Mouse (Mus musculus) A20 (cell line): Measurements from ENCODE around the gene Tmem214.

ENCODE experiments used
- DNase-seq: peaks from one replicate; pipeline ENCODE4 v3.0.0-alpha.2; 2011; ENCODE audit warnings: low read depth, low spot score

The Tmem214 gene

DNA sequence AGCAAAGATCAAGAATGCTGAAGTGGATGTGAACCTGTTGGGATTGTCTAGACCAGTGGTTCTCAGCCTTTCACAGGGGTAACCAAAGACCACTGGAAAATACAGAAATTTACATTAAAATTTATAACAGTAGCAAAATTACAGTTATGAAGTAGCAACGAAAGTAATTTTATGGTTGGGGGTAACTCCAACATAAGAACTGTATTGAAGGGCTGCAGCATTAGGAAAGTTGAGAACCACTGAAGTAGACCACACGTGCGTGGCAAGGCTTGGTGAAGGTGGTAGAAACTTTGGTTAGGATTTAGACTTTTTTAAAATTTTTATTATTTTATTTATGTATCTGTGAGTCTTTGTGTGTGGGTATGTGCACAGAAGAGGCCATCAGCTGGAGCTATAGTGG is at the start of gene Tmem214:
Gene Tmem214, plus strand, starts transcription at position 301 of the 400 bp plus-strand sequence.
- DNase-seq: no peak

DNA sequence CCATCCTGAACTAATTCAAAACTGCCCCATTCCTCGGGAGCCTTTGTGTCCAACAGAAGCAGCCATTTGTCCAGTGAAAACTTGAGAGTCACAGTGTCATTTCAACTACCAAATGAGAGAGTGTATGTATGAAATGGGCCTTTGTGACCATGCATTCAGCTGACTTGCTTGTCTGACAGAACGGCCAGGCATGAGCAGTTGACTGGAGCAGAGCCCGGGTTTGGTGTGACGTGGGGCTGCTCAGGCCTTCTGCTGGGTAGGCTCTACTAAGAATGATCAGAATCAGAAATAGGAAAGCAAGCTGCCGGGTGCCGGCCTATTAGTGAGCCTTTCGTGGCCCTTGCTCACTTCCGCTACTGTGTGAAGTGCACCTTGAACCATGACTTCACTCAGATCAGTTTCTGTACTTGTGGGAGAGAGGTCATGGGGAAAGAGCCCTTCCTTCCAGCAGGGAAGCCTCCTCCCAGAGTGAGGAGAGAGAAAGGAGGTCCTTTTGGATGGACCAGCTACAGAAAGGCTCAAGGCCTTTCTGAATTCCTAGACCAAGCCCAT is 49.0 kb upstream of the Tmem214 start:
- DNase-seq: no peak

DNA sequence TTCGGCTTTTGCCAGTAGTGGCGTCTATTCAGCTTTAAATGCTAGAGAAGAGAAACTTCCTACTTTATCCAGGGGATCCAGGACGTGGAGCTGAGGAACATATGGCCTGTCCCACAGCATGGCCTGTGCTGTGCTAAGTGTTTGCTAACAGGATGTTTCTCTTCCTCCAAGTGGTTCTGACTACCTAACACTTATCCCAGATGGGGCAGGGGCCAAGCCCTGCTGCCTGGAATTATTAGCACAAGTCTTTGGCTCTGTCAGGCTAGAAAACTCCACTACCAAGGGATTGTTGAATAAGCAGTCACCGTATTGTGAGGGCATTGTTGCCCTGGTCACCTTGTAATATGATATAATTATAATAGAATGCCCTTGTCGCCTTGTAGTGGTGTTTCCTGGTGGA is 45.1 kb upstream of the Tmem214 start:
- no peak for DNase-seq

DNA sequence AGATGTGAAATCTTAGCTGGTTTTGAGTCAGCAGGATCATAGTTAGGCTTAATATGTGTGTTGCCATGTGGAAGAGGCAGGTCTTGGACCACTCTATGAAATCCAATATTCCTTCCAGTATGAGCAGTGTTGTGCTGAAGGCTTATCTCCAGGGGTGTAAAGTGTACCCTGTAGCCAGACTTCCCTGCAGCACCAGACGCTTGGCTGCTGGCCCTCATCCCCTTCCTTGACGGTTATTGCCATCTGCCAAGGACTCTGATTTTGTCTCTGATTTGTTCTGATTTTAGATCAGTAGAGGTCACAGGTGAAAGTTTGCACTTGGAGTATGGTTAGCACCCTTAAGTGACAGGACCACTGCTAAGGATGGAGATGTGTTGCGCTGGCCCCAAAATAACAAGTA is 44.7 kb upstream of the Tmem214 start:
- no peak for DNase-seq

DNA sequence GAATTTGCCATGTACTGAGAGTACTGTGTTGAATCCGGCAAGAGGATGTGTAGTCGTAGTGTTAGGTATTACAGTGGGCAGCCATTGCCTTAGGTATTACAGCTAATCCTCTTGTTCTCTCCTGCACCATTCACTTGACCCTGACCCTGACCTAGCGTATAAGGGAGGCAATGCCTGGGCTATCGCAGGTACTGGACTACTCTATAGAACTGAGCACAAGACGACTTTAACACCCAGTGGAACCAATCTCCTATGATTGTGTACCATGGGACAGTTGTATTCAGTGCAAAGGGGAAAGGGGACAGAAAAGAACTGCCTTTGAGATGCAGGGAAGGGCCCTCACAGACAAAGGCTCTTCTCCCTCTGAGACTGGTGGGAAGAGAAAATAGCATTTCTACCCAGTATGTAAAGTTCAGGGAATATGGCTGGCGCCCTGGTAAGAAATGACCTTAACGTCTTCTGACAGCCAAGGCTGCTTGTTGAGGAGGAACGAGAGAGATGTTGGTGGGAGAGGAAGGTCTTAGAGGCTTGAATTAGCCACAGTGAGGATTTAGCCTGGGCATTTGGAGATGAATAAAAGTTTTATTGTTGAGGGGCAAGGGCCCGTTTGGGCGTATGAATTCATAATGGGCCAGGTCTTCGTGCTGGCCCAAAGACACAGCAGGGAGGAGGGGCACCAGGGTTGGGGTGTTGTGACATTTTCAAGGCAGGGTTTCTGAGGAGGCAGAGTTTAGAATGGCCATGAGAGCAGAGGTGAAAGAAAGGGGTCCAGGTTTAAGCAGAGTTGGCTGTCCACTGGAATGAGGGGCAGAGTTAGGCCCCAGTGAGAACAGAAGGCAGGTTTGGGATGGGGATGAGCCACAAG is 43.5 kb upstream of the Tmem214 start:
- DNase-seq: no peak

DNA sequence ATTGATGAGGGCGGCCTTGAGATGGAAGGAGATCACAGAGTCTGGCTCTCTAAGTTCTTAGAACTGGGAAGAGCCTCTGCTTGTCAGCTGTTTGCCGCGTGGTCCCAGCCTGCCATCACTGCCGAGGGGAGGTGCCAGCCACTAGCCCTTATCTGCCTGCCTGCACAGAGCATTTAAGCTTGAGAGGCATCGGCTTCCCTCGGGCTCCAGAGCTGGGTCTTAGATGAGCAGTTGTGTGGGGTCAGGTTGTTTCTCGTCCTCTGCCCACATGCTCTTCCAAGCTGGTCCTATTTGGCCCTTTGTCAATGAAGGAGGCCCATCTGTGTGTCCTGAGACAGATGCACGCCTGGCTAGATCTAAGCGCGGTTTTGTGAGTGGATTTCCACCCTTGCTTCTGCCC is 42.6 kb upstream of the Tmem214 start:
- no peak for DNase-seq

DNA sequence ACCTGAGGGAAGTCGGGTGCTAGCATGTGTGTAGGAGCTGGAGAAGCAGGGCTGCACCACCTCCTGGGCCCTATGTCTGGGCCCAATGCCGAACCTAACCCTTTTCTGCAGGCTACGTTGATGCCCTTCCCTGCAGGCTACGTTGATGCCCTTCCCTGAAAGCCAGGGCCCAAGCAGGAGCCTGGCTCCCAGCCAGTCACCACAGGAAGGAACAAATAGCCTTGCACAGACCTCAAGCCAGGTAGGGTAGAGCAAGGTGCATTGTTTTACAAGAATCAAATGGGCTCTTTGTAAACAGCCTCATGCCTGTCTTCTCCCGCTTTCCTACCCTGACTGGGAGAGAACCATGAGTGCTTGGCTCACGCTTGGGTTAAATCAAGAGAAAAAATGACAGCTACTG is 42.0 kb upstream of the Tmem214 start:
- DNase-seq: no peak

DNA sequence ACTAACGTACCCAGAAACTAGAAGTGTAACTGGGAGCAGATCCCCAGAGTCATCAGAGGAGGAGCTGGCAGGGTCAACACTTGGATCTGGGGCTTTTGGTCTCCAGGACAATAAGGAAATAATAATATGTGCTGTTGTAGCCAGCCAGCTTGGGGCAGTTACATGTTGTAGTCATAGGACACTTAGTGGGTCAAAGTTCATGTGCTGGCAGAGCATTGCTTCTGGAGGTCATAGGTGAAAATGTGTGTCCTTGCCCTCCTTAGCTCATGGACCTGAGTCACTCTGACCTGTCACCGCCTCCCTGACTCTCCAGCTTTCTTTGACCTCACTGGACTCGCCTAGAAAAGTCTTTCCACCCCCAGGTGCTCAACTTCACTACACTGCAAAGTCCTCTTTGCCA is 34.4 kb upstream of the Tmem214 start:
- no peak for DNase-seq

DNA sequence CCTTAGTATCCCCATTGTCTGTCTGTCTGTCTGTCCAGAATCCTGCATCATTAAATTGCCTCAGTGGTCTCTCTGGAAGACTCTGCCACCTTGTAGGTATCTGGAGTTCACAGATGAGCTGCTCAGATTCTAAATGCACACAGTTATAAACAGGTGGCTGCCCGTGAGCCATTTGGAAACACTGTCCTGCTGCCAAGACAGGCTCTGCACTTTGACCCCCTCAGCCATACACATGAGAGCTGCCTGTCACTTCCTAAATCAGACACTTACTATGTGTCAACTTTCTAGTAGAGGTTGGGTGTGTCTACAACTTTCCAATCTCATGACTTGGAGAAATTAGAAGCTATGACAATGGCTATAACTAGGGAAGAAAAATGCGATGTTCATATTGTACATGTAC is 28.1 kb upstream of the Tmem214 start:
- DNase-seq: no peak

DNA sequence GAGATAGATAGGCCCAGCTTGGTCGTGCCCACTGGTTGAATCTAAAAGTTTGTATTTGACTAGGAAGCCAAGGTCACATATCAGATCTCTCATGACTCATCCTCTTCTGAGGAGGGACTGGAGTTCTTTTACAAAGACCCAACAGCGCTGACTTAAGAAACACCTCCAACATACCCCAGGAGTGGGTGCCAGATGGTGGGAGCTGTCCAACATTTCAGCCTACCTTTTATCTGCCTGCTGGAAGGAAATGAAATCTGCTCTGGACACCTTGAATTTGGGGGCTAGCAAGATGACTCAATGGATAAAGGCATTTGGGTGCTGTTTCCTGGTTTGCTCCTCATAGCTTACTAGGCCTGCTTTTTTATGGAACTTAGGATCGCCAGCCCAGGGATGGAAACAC is 25.9 kb upstream of the Tmem214 start:
- no peak for DNase-seq

DNA sequence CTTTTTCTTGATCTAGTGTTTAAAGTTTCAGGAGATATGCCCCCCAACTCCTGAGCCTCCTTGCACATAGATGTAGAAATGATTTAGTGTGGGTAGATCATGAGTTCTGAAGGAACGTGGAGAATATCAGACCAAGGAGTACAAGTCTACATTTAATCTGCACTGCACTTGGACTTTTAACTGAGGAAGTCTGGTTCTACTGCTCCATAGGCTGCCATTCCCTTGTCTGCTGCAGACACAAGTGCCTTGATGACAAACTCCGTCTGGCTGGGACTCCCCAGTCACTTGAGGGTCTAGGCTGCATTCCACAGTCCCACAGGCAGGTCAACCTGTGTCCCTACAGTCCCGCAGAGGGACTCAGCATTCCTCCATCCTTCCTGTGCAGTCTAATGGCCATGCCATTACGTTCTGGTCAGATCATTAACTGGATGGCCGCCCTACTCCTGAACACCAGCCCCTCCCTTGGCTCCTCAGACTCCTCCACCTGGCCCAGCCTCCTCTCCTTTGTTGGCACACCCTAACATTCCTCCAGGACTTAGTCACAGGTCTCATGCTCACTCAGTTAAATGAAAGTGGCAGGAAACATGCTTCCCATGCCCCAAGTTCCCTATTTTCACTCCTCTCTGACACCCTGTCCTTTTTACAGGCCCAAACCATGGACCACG is 17.8 kb upstream of the Tmem214 start:
- DNase-seq: no peak

DNA sequence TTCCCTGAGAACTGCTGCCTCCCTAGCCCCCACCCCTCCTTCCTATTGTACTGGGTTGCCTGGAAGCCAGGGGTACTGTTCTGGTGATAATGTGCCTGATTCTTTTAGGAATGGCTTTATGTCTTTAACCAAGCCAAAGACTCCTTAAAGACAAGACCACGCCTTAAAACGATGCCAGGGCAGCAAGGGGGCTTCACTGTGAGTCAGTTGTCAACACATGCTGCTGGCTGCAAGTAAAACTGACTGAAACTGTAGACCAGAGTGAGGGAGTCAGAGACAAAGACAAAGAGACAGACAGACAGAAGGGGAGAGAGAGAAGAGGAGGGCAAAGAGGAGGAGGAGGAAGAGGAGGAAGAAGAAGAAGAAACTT is 17.3 kb upstream of the Tmem214 start:
- DNase-seq: no peak

DNA sequence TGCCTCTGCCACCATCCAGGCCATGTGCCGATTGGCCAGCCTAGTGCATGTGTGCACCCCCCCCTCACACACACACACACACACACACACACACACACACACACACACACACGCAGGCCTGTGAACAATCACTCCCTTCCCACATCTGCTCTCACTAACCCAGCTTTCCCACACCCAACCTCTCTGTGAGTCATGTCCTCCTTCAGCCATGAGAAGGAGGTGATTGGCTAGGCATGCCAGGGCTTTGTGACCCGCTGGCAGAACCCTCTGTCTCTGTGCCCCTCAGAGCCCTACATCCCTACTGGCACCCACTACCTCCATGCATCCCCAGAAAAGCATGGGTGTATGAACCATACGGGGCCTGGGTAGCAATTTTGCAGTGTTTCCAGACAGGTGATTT is 14.3 kb upstream of the Tmem214 start:
- DNase-seq: no peak

DNA sequence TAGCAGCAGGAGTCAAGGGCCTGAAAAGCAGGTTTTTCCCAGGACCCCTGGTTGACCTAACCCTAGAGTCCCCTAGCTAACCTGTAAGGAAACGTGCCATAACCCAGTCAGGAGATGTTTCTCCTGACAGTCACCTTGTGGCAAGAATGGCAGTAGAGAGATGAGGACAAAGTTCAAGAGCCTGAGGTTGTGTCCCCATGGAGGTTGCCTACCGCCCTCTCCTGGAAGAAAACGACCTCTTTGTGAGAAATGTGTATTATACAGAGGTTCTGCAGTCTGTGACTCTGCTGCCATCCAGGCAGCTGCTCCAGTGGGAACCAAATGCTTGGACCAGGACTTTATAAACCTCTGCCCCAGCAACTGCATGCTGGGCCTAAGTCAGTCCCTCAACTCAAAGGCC is 12.1 kb upstream of the Tmem214 start:
- peak; percentile 35 for DNase-seq

DNA sequence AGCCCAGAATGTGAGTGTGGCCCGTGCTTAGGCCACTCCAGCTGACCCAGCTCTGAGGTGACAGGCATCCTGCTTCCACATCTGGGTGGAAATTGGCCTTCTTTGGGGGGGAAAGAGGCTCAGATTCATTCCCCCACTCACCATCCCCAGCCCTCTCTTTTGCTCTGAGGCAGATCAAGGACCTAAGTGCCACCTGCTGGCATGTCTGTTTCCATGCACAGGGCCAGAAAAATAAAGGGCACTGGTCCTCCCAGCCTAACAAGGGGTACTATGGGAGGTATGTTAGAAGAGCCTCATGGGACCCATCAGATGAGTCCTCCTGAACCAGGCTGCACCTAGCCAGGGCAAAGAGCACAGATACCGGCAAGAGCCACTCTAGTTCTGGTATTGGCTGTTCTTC is 11.7 kb upstream of the Tmem214 start:
- DNase-seq: peak; percentile 20

DNA sequence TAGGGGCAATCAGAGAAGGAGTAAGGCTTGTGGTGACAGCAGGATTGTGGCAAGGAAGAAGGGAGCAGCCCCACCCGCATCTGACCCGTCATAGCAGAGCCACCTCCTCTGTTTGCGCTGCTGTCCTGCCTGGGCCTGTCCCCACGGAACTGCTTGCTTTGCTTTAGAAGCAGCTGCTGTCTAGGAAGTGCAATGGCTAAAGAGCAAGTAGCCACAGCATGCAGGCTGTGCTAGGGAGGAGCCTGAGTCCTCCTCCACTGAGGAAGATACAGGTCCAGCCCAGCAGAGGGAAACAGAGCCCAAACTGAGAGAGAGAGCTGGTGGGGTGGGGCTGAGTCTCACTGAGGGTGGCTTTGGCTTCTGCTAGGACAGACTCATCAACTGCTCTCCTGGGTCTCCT is 4.0 kb upstream of the Tmem214 start:
- peak; percentile 29 for DNase-seq

DNA sequence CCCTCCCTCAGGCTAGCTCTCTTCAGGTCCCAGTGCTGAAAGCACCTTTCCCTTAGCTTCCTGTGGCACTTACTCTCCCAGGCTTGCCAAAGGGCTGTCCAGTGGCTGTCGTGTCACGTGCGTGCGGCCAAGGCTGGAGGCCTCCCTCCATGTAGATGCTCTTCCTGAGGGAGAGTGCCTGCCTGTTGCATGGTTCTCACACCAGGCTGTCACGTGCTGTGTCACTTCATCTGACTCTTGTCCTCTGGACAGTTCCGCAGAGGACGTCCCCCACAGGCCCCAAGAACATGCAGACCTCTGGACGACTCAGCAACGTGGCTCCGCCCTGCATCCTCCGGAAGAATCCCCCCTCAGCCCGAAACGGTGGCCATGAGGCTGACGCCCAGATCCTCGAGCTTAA is 3.5 kb upstream of the Tmem214 start:
- DNase-seq: no peak

DNA sequence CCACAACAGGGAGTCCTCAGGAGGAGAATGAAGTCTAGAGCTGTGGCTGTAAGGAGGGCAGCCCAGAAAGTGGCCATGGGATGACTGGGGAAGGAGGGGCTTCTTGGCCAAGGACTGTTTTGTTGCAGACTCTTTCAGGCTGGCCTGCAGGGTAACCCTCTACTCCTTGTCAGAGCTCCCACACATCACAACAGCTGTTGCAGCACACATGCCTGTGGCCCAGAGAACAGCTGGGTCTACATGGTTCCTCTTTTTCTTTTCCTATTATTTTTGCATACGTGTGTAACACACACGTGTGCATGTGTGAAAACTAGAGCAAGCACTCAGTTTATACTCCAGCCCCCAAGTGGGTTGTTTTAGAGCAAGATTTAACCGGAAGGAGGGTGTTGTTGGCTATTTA is 941 bp upstream of the Tmem214 start:
- DNase-seq: peak; percentile 82

DNA sequence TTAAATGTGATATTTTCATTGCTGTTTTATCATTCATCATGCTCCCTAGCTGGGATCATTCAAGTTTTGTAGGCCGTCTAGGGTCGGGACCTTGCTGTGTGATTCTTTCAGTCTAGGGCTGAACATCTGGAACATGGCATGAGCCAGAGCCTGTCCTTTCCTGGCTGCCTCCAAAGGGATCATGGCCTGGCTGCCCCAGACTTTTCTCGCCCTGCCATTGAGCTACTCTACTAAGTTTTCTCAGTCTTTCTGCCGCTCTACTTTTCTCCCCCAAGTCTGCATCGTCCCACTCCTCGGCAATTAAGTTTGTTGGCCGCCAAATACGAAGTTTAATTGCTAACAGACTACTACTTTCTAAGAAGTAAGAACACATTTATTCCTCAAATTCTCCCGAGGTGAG is 1.2 kb downstream of the Tmem214 start:
- no peak for DNase-seq

DNA sequence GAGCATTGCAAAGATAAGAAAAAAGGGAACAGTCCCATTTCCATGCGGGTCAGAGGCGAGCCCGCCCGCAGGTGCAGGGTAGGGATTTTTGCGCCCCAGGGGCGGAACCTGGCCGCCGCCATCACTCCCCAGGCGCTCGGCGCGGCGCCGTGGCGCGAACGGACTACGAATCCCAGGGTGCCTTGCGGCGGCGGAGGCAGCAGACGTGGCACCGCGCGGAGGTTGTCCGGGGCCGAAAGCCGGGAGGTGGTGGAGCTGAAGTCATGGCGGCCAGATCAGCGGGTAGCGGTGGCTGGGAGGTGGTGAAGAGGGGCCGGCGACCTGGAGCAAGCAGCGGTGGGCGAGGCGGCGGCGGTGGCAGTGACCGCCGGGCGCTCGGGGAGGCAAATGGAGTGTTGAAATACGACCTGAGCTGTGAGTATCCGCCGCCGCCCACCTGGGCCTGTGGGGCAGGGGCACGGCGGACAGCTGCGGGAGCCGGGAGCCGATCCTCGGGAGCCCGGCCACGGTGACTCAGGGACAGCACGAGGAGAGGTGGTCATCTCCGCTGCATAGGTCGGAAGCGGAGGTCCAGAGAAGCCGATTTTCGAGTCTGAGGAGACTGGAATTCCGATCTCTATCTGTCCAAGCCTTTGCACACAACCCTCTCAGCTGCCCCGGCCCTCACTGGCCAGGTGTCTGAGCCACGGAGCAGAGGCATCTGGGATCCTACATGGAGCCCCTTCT is 1.8 kb downstream of the Tmem214 start:
- peak; percentile 92 for DNase-seq

DNA sequence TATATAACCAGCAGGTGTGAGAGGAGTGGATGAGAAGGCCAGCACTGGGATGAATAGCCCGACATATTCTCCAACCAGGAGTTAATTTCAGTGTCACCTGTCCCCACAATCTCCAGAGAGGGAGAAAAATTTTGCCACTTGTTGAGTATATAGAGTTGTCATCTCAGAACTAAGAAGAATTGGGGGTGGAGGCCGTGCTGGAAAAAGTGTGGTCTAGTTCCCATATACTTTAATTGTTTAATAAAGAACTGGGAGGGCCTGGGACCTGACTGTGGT is 2.3 kb downstream of the Tmem214 start:
- no peak for DNase-seq

DNA sequence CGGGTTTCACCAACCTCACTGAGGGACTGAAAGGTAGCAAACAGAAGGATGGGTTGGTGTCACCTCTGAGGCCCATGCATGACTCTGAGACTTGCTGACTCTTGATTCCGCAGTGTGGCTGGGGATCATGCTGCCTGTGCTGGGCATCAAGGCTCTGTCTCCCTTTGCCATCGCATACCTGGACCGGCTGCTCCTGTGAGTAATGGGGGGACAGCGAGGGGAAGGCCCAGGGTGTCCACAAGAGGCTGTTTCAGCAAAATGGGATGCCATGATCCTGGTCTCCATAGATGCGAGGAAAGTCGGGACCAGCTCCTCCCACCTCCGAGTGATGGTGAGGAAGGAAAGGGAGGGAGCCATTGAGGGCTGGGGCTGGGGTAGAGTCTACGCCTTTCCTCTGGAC is 4.8 kb downstream of the Tmem214 start:
- no peak for DNase-seq

DNA sequence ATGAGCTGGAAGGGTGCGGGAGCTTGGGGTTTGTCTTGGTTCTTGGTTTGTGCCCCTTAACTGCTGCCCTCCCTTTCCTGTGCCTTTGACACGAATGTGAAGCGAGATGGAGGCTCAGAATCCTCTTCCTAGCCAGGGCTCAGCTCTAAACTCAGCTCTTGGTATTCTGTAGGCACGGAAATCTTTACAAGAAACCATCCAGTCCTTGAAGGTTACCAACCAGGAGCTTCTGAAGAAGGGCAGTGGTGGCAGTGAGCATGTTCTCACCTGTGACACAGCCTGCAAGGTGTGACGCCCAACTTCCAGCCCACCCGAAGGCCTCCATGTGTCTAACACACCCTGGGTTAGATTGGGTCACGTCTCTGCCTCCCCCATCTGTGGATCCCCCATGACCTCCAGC is 6.6 kb downstream of the Tmem214 start:
- DNase-seq: no peak
